Mouse (Mus musculus) lung, postnatal 0 days (tissue): ENCODE data around the gene Ergic1.

Experiments
- CTCF ChIP-seq: IDR thresholded peaks from 2 replicates; pipeline ENCODE4 v1.5.1; 2016; ENCODE audit warnings: antibody characterized with exemption, mild to moderate bottlenecking
- EP300 ChIP-seq: IDR thresholded peaks from 2 replicates; pipeline ENCODE4 v1.6.1; 2016; ENCODE audit warnings: antibody characterized with exemption, mild to moderate bottlenecking, control low read depth

DNA sequence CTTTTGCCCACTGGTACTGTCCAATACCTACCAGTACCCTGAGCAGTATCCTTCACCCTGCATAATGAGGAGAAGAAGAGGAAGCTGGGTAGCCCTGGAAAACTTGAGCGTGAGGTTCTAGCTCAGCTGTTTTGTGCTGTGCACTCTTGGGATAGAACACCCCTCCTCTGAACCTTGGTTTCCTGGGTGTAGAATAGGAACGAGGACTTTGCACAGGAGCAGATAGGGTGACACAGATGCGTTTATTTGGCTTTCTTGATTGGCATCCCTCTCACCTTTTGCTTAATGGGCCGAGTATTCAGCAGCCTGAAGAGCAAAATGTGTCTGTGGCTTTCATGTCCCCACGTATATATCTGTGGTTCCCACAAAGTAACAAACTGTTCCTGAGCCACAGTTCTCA is 60.6 kb downstream of the Ergic1 start:
- TF ChIP-seq CTCF = no peak
- TF ChIP-seq EP300 = no peak
